Mouse (Mus musculus) T-helper 17 cell (primary cell): Measurements from ENCODE around the gene Psmc5.

ENCODE experiments used
- in situ Hi-C, 2 experiments: fragments of 300-600 bp; cut with MboI, MseI; formaldehyde crosslinking; loops; 1 replicate in 1 of 2; 2 replicates in 1 of 2; pipeline ENCODE4 v1.15.1; 2025; ENCODE audit warnings: high pct_unique_total_duplicates in 2 of 2

Gene Psmc5

DNA sequence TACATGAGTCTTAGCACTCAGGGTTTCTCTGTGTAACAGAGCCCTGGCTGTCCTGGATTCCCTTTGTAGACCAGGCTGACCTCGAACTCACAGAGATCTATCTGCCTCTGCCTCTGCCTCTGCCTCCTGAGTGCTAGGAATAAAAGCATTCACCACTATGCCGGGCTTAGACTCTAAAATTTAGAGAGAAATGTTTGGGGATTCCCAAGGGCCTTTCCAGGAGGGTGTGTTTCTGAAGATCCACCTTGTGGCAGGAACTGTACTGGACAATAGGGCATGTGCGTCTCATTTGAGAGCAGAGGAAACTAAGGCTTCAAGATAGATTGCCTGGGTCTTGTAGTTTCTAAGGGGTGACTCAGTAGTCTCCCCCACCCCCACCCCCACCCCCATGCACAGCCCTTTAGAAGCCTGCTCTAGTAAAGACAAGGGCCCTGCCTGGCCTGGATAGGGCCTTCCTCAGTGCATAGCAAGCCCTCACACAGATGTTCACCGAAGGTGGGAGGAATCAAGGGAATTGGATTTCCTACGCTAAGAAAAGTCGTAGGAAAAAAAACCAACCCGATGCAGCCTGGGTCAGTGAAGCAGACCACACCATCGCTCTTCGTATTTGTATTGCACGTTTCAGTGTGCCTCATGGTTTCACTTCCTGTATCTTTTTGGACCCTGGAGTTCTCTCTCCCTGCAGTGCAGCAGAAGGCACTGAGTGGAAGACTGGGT is 49.6 kb downstream of the Psmc5 start:
- in situ Hi-C loops, result no loop called here

GRCm38 (mm10) chr11:106306065-106306385 is 50.1 kb downstream of the Psmc5 start:
- in situ Hi-C loops, result no loop called here

- in situ Hi-C loops, result no loop called here
These were observed 50.8 kb downstream of the Psmc5 start for GRCm38 (mm10) chr11:106306758-106307157.

GRCm38 (mm10) chr11:106307432-106307831 is 51.5 kb downstream of the Psmc5 start:
- in situ Hi-C loops, result no loop called here

DNA sequence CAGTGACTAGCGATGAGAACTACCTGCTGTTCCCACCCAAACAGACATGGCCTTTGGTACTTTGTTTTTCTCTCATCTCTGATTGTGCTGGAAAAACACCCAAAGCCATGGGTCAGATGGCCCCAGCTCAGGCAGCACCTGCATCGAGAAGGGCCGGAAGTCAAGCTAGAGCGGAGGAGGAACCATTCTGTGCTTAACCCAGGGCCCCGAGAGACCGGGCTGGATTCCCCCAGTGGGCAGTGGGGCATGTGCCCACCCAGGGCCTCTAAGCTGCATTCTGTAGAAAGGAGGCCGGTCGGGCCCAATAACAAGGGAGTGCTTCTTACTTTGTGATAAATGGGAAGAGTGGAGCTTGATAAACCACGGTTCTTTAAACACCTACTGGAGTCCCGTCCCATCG is 52.2 kb downstream of the Psmc5 start:
- in situ Hi-C loops, result no loop called here

- in situ Hi-C loops, result no loop called here
These were observed 54.2 kb downstream of the Psmc5 start for GRCm38 (mm10) chr11:106310123-106310522.
